12 mouse cellular contexts compared by ENCODE assay signal in the genomic region with DNA sequence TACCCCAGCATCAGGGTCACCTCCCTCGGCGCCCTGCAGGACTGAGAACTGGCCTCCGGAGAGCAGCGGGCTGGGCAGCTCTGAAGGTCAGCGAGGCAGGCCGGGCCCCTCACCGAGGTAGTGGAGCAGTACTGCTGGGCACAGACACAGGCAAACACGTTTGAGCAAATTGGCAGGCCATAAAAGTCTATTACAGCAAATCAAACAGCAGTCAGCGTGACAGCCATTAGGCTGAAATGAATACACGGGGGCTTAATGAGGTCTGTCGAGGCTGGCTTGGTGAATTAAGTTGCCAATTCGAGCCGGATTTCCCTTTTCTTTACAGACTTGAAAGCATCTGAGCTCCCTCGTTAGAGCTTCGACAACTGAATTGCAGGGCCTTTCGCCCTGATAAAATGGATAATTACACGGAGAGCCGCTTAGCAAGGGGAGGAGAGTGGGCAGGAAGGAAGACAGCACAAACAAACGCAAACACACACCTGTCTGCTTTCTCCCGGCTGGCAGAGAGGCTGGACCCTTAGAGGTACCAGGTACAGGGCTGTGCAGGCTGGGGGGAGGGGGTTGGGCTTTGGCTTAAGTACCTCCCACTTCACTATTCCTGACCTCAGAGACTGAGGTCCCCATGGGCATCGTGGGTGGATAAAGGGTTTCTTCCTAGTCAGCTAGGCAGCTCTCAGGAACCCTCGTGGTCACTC.
DNase-seq lines count a peak whose midpoint lies in the region; ATAC-seq and TF ChIP-seq lines count a peak whose summit lies in the region.
"Had no signal": no experiment of that assay in that cellular context is flagged by ENCODE, and none has a peak within 500 bp of the region (broad histone marks: within the 10 kb centered on the region; RNA-seq: fewer than 3 reads in every experiment).

No protein-coding gene starts in this region.

- WGBS in kidney, postnatal 0 days: 6% methylated on average over 22 of the region's 22 CpGs
- 13% methylated on average over 22 of the region's 22 CpGs for WGBS in kidney, adult 2 months
- WGBS in embryonic facial prominence, embryonic 10.5 days: 28% methylated on average over 22 of the region's 22 CpGs
- 23% methylated on average over 22 of the region's 22 CpGs for WGBS in hindbrain, embryonic 12.5 days
- WGBS in midbrain, embryonic 15.5 days: 9% methylated on average over 22 of the region's 22 CpGs

- no peaks in the 10 kb centered on the region for H3K9me3 ChIP-seq in kidney, postnatal 0 days (replicated peaks; ENCODE audit: low read length)
- H3K9me3 ChIP-seq in embryonic facial prominence, embryonic 10.5 days: no peaks in the 10 kb centered on the region
- no peaks in the 10 kb centered on the region for H3K9me3 ChIP-seq in hindbrain, embryonic 12.5 days (replicated peaks)
- no peaks in the 10 kb centered on the region for H3K9me3 ChIP-seq in midbrain, embryonic 15.5 days

- no peak overlapping the region for H3K9ac ChIP-seq in kidney, postnatal 0 days (ENCODE audit: low read depth, low read length)
- no peak overlapping the region for H3K9ac ChIP-seq in hindbrain, embryonic 12.5 days
- H3K9ac ChIP-seq in midbrain, embryonic 15.5 days: no peak overlapping the region

- H3K4me1 ChIP-seq in kidney, postnatal 0 days (replicated peaks; ENCODE audit: insufficient read depth, low read length): no peaks in the 10 kb centered on the region
- H3K4me1 ChIP-seq in kidney, adult 2 months (ENCODE audit: control insufficient read depth, insufficient read depth, low read length): no peaks in the 10 kb centered on the region
- H3K4me1 ChIP-seq in embryonic facial prominence, embryonic 10.5 days: peaks cover 14% of the 10 kb centered on the region
- peaks cover 11% of the 10 kb centered on the region for H3K4me1 ChIP-seq in hindbrain, embryonic 12.5 days
- peaks cover 17% of the 10 kb centered on the region for H3K4me1 ChIP-seq in midbrain, embryonic 15.5 days

- no peak overlapping the region for H3K4me3 ChIP-seq in kidney, postnatal 0 days (replicated peaks; ENCODE audit: low read depth, low read length)
- no peak overlapping the region for H3K4me3 ChIP-seq in kidney, adult 2 months (ENCODE audit: insufficient read depth, low read depth, low read length)
- H3K4me3 ChIP-seq in embryonic facial prominence, embryonic 10.5 days: no peak overlapping the region
- no peak overlapping the region for H3K4me3 ChIP-seq in hindbrain, embryonic 12.5 days
- H3K4me3 ChIP-seq in midbrain, embryonic 15.5 days: no peak overlapping the region
- H3K4me3 ChIP-seq: left cerebral cortex, adult 2 months had no signal

- peak; percentile 47 for DNase-seq in kidney, postnatal 0 days (ENCODE audit: low spot score)
- DNase-seq in kidney, adult 2 months: no peak
- peak; percentile 20 for DNase-seq in embryonic facial prominence, embryonic 10.5 days (ENCODE audit: low spot score)
- DNase-seq in thymus, postnatal 14 days: no peak
- DNase-seq in thymus, postnatal 10 days (ENCODE audit: low spot score in 2 of 2): no peak
- DNase-seq in lung, postnatal 10 days: no peak
- DNase-seq: cerebellum, postnatal 36 days; heart, postnatal 36 days; lung, postnatal 36 days had no signal

- no peak for TF ChIP-seq CTCF in kidney, postnatal 0 days (IDR thresholded peaks at IDR 0.05; ENCODE audit: low read depth)
- TF ChIP-seq CTCF in kidney, adult 2 months (conservative IDR thresholded peaks at IDR 0.05; ENCODE audit: insufficient read depth, insufficient read length, low read depth, low read length): no peak

- no peak overlapping the region for H3K4me2 ChIP-seq in kidney, postnatal 0 days (ENCODE audit: low read length)
- H3K4me2 ChIP-seq in hindbrain, embryonic 12.5 days (replicated peaks): no peak overlapping the region
- H3K4me2 ChIP-seq in midbrain, embryonic 15.5 days: no peak overlapping the region

- H3K27ac ChIP-seq in kidney, postnatal 0 days: no peak overlapping the region
- H3K27ac ChIP-seq in kidney, adult 2 months (ENCODE audit: insufficient read depth, low read depth, low read length): no peak overlapping the region
- no peak overlapping the region for H3K27ac ChIP-seq in embryonic facial prominence, embryonic 10.5 days (replicated peaks)
- H3K27ac ChIP-seq in hindbrain, embryonic 12.5 days: 0 out of 2 replicates have a peak overlapping the region, but pooled peaks have one; percentile 8
- H3K27ac ChIP-seq in midbrain, embryonic 15.5 days: peak overlapping the region; percentile 1; the same call in 1 of the 2 replicates
- H3K27ac ChIP-seq: left cerebral cortex, adult 2 months had no signal

- ATAC-seq in kidney, postnatal 0 days (replicated peaks; ENCODE audit: low FRiP score, low read depth): no peak
- peak; percentile 30; the same call in 1 of the 2 replicates for ATAC-seq in hindbrain, embryonic 12.5 days (ENCODE audit: low FRiP score)
- peak; percentile 57 for ATAC-seq in midbrain, embryonic 15.5 days (replicated peaks)

- TF ChIP-seq POLR2A in kidney, adult 2 months (IDR thresholded peaks at IDR 0.05; ENCODE audit: low read depth, low read length): no peak

- H3K36me3 ChIP-seq in kidney, postnatal 0 days (ENCODE audit: insufficient read depth, low read length): no peaks in the 10 kb centered on the region
- H3K36me3 ChIP-seq in kidney, adult 2 months (ENCODE audit: control insufficient read depth, insufficient read depth, low read length): no peaks in the 10 kb centered on the region
- H3K36me3 ChIP-seq in embryonic facial prominence, embryonic 10.5 days (replicated peaks): no peaks in the 10 kb centered on the region
- no peaks in the 10 kb centered on the region for H3K36me3 ChIP-seq in hindbrain, embryonic 12.5 days
- no peaks in the 10 kb centered on the region for H3K36me3 ChIP-seq in midbrain, embryonic 15.5 days (replicated peaks)

- no peaks in the 10 kb centered on the region for H3K27me3 ChIP-seq in kidney, postnatal 0 days (ENCODE audit: insufficient read depth, low read length)
- no peaks in the 10 kb centered on the region for H3K27me3 ChIP-seq in kidney, adult 2 months (replicated peaks; ENCODE audit: control insufficient read depth, insufficient read depth, low read length)
- H3K27me3 ChIP-seq in embryonic facial prominence, embryonic 10.5 days (replicated peaks; ENCODE audit: low read depth, poor library complexity, severe bottlenecking): peaks cover 65% of the 10 kb centered on the region
- peaks cover 79% of the 10 kb centered on the region for H3K27me3 ChIP-seq in hindbrain, embryonic 12.5 days
- peaks cover 22% of the 10 kb centered on the region for H3K27me3 ChIP-seq in midbrain, embryonic 15.5 days (replicated peaks)

Comparison
In these comparisons a context has a peak if more than half of its experiments do, and no peak if none do; other contexts are left out.
1. DNase-seq: peak in kidney, postnatal 0 days (single experiment) and embryonic facial prominence, embryonic 10.5 days (single experiment); none in kidney, adult 2 months (single experiment), thymus, postnatal 14 days (single experiment), thymus, postnatal 10 days (0 of 2) and lung, postnatal 10 days (single experiment).
2. H3K27ac ChIP-seq: peak in hindbrain, embryonic 12.5 days (single experiment) and midbrain, embryonic 15.5 days (single experiment); none in kidney, postnatal 0 days (single experiment), kidney, adult 2 months (single experiment) and embryonic facial prominence, embryonic 10.5 days (single experiment).